Mouse (Mus musculus) layer of hippocampus, adult 2 months (tissue): ENCODE data around the gene Bbs10. TPM values are rescaled to one million over a fixed set of nuclear protein-coding genes. Genes with fewer than 3 reads are reported as not detected.

Experiments
- DNase-seq, 2 experiments: peaks; one replicate each; pipeline ENCODE4 v3.0.0; 2022; ENCODE audit warnings: low spot score in 2 of 2
- H3K27ac ChIP-seq: fragments of 200-600 bp; 2 replicates; pipeline ENCODE4 v1.8.1; 2022
- H3K4me3 ChIP-seq: fragments of 200-600 bp; 2 replicates; pipeline ENCODE4 v1.8.1; 2022; ENCODE audit warnings: mild to moderate bottlenecking
- CTCF ChIP-seq: fragments of 200-600 bp; conservative IDR thresholded peaks from 2 replicates; pipeline ENCODE4 v1.8.1; 2022; ENCODE audit warnings: antibody characterized with exemption, mild to moderate bottlenecking, moderate library complexity
- total RNA-seq, 2 experiments: library from RNA; stranded (reverse); gene quantifications; 2 replicates each; pipeline ENCODE4 v1.2.3; 2021

Bbs10 gene
- total RNA-seq, 2 experiments from 2014 or later, result 5.5 TPM

GRCm38 (mm10) chr10:111302486-111302885 is 4.0 kb downstream of the Bbs10 start:
- Histone ChIP-seq H3K27ac (no peak overlapping the region), H3K4me3 (no peak overlapping the region)
- no peak for TF ChIP-seq CTCF
- DNase-seq, result no peak

- no peak overlapping the region for H3K4me3 ChIP-seq
- H3K27ac ChIP-seq, result no peak overlapping the region
- DNase-seq, result no peak
- no peak for TF ChIP-seq CTCF
Observed at GRCm38 (mm10) chr10:111308850-111309501, 10.5 kb downstream of the Bbs10 start.

- no peak for DNase-seq
- no peak overlapping the region for H3K27ac ChIP-seq
- no peak for TF ChIP-seq CTCF
- H3K4me3 ChIP-seq, result no peak overlapping the region
Observed at GRCm38 (mm10) chr10:111313282-111313681, 14.8 kb downstream of the Bbs10 start.

- Histone ChIP-seq H3K4me3 (no peak overlapping the region), H3K27ac (no peak overlapping the region)
- TF ChIP-seq CTCF, result no peak
- no peak for DNase-seq
Observed at GRCm38 (mm10) chr10:111314636-111315395, 16.3 kb downstream of the Bbs10 start.

- DNase-seq, result no peak
- Histone ChIP-seq H3K4me3 (no peak overlapping the region), H3K27ac (no peak overlapping the region)
- TF ChIP-seq CTCF, result no peak
Observed at GRCm38 (mm10) chr10:111315940-111316339, 17.5 kb downstream of the Bbs10 start.

GRCm38 (mm10) chr10:111318021-111318420 is 19.5 kb downstream of the Bbs10 start:
- H3K27ac ChIP-seq, result no peak overlapping the region
- DNase-seq, result peak in 1 of 2 experiments; percentile 39
- H3K4me3 ChIP-seq, result no peak overlapping the region
- TF ChIP-seq CTCF, result peak; percentile 37

GRCm38 (mm10) chr10:111318805-111319500 is 20.5 kb downstream of the Bbs10 start:
- no peak overlapping the region for H3K4me3 ChIP-seq
- no peak for TF ChIP-seq CTCF
- no peak overlapping the region for H3K27ac ChIP-seq
- no peak for DNase-seq

- H3K4me3 ChIP-seq, result no peak overlapping the region
- H3K27ac ChIP-seq, result no peak overlapping the region
- no peak for TF ChIP-seq CTCF
- no peak for DNase-seq
Observed at GRCm38 (mm10) chr10:111320579-111320978, 22.1 kb downstream of the Bbs10 start.

GRCm38 (mm10) chr10:111327957-111328356 is 29.5 kb downstream of the Bbs10 start:
- Histone ChIP-seq H3K27ac (no peak overlapping the region), H3K4me3 (no peak overlapping the region)
- TF ChIP-seq CTCF, result no peak
- no peak for DNase-seq

- no peak overlapping the region for H3K27ac ChIP-seq
- no peak for TF ChIP-seq CTCF
- no peak for DNase-seq
Observed at GRCm38 (mm10) chr10:111329326-111329725, 30.8 kb downstream of the Bbs10 start.

GRCm38 (mm10) chr10:111334902-111335301 is 36.4 kb downstream of the Bbs10 start:
- no peak for TF ChIP-seq CTCF
- Histone ChIP-seq H3K4me3 (no peak overlapping the region), H3K27ac (no peak overlapping the region)
- DNase-seq, result no peak

More at GRCm38 (mm10) chr10:111329326-111329725, 30.8 kb downstream of the Bbs10 start:
- no peak overlapping the region for H3K4me3 ChIP-seq

- DNase-seq, result no peak
- no peak for TF ChIP-seq CTCF
- Histone ChIP-seq H3K27ac (no peak overlapping the region), H3K4me3 (peak overlapping the region; percentile 22; the same call in 1 of the 2 replicates)
Observed at GRCm38 (mm10) chr10:111335517-111336352, 37.3 kb downstream of the Bbs10 start.

- H3K27ac ChIP-seq, result no peak overlapping the region
Observed at GRCm38 (mm10) chr10:111336353-111336713, 37.9 kb downstream of the Bbs10 start.

More at GRCm38 (mm10) chr10:111336353-111336713, 37.9 kb downstream of the Bbs10 start:
- peak overlapping the region; percentile 22; the same call in 1 of the 2 replicates for H3K4me3 ChIP-seq
- no peak for TF ChIP-seq CTCF
- DNase-seq, result no peak
